Mouse (Mus musculus) kidney, embryonic 14.5 days (tissue): ENCODE data around the gene Prkce. TPM values are rescaled to one million over a fixed set of nuclear protein-coding genes. Genes with fewer than 3 reads are reported as not detected.
A peak's percentile ranks its signal among the peaks of the same experiment; 100 is the strongest.
"Not testable (repeated sequence)": the region's sequence is repeated elsewhere in the genome, so short reads cannot be mapped to it uniquely, and the experiment has no call there.

ENCODE experiments used
- ATAC-seq: fragments of 200-750 bp; cut with Nextera tagmentation; 2 replicates; pipeline ENCODE4 v1.8.0; 2017; ENCODE audit warnings: moderate number of reproducible peaks, mild to moderate bottlenecking, moderate TSS enrichment, moderate library complexity; ENCODE audit not compliant: low FRiP score, low TSS enrichment
- H3K27ac ChIP-seq: fragments of 300-500 bp; sonication (generic); 2 replicates; pipeline ENCODE4 v1.5.1; 2014; ENCODE audit warnings: low read depth, mild to moderate bottlenecking, low read length, moderate library complexity, mixed read lengths
- H3K27me3 ChIP-seq: fragments of 300-500 bp; sonication (generic); 2 replicates; pipeline ENCODE4 v1.6.1; 2014; ENCODE audit warnings: mild to moderate bottlenecking, low read length; ENCODE audit not compliant: control insufficient read depth, insufficient read depth
- H3K36me3 ChIP-seq: fragments of 300-500 bp; sonication (generic); 2 replicates; pipeline ENCODE4 v1.6.1; 2014; ENCODE audit warnings: low read length, mixed read lengths; ENCODE audit not compliant: control insufficient read depth, insufficient read depth
- H3K4me1 ChIP-seq: fragments of 300-500 bp; sonication (generic); 2 replicates; pipeline ENCODE4 v1.6.1; 2014; ENCODE audit warnings: low read length, mixed read lengths; ENCODE audit not compliant: control insufficient read depth, insufficient read depth
- H3K4me2 ChIP-seq: fragments of 300-500 bp; sonication (generic); replicated peaks from 2 replicates; pipeline ENCODE4 v1.6.1; 2014; ENCODE audit warnings: low read depth, mild to moderate bottlenecking, low read length
- H3K4me3 ChIP-seq: fragments of 300-500 bp; sonication (generic); 2 replicates; pipeline ENCODE4 v1.5.1; 2014; ENCODE audit warnings: mild to moderate bottlenecking, low read length
- H3K9ac ChIP-seq: fragments of 300-500 bp; sonication (generic); 2 replicates; pipeline ENCODE4 v1.6.1; 2014; ENCODE audit warnings: low read depth, mild to moderate bottlenecking, low read length, moderate library complexity
- H3K9me3 ChIP-seq: fragments of 300-500 bp; sonication (generic); 2 replicates; pipeline ENCODE4 v1.6.1; 2016; ENCODE audit warnings: low read length; ENCODE audit not compliant: control insufficient read depth
- WGBS: fragments of 180-500 bp; shearing (Covaris S2); extraction: QIAGEN DNeasy Blood & Tissue Kit; methylation state at CpG from one replicate; pipeline ENCODE4 v1.1.7; 2014; 5-methylcytosine and 5-hydroxymethylcytosine counted together
- polyA plus RNA-seq: library from polyadenylated mRNA; unstranded; fragments of >200 nt; fragmentation: Nextera tagmentation; extraction: Ambion mirVana; gene quantifications from 2 replicates; pipeline ENCODE4 v1.2.1, GENCODE M21; 2014

Prkce gene
- polyA plus RNA-seq, 1 experiment from 2014 or later: 8.8 TPM

DNA sequence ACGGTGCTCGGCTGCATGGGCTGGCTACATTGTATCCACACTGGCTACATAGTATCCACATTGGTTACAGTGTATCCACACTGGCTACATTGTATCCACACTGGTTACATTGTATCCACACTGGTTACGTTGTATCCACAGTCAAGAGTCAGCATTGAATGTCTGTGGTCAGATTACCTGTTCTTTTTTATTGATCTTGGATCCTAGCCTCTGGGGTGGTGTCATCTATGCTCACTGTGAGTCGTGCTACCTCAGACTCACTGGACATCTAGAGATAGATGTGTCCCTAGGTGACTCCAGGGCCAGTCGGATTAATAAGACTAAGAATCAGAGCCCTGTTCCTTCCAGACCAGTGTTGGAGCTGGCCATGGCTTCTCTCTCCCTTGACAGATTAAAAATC lies 302.6 kb downstream of the Prkce start:
- Histone ChIP-seq H3K4me1 (peaks cover 23% of the 10 kb centered on the region), H3K4me3 (no peak overlapping the region), H3K9ac (no peak overlapping the region), H3K4me2 (no peak overlapping the region), H3K36me3 (no peaks in the 10 kb centered on the region), H3K27me3 (no peaks in the 10 kb centered on the region), H3K9me3 (no peaks in the 10 kb centered on the region), H3K27ac (no peak overlapping the region)
- 82% methylated on average over 5 of the region's 5 CpGs for WGBS
- no peak for ATAC-seq

DNA sequence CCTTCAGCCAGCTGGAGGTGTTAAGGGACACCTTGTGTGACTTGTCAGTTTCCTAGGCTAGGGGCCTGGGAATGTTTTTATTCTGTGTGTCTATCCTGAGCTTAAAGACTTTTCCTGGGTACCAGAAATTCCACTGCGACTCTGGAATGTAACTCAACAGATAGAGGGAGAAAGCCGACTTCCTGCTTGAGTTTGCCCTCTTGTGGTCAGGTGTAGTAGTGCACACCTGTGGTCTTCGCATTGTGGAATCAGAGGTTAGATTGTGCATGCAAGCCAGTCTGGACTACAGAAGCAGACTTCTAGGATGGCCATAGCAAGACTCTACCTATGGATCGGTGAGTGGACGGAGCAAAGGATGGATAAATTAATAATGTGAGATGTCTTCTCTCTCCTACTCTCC lies 304.1 kb downstream of the Prkce start:
- no peak overlapping the region for H3K27ac ChIP-seq
- H3K9ac ChIP-seq: no peak overlapping the region
- H3K36me3 ChIP-seq: no peaks in the 10 kb centered on the region
- H3K9me3 ChIP-seq: no peaks in the 10 kb centered on the region
- no peak overlapping the region for H3K4me3 ChIP-seq
- no peak for ATAC-seq
- WGBS: 48% methylated on average over 5 of the region's 5 CpGs
- H3K4me2 ChIP-seq: no peak overlapping the region
- H3K27me3 ChIP-seq: no peaks in the 10 kb centered on the region
- peaks cover 21% of the 10 kb centered on the region for H3K4me1 ChIP-seq

DNA sequence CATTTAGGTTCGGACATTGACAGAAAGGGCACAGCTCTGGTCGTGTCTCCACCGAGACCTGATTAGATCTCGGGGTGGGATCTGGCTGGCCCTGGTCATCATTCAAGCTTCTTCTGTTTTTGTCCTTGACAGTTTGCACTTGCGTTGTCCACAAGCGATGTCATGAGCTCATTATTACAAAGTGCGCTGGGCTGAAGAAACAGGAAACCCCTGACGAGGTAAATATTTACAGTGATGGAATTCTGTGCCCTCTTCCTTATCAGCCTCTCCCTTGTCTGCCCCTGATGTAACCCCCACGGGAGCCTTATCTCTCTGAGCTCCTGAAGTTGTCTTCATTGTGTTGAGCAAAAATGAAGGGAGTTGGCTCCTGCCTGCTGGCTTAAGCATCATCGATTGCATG lies 309.1 kb downstream of the Prkce start:
- Histone ChIP-seq H3K4me1 (no peaks in the 10 kb centered on the region), H3K4me3 (no peak overlapping the region), H3K27me3 (no peaks in the 10 kb centered on the region), H3K27ac (no peak overlapping the region), H3K4me2 (no peak overlapping the region), H3K9me3 (no peaks in the 10 kb centered on the region), H3K36me3 (no peaks in the 10 kb centered on the region), H3K9ac (no peak overlapping the region)
- no peak for ATAC-seq
- WGBS: 74% methylated on average over 10 of the region's 10 CpGs

DNA sequence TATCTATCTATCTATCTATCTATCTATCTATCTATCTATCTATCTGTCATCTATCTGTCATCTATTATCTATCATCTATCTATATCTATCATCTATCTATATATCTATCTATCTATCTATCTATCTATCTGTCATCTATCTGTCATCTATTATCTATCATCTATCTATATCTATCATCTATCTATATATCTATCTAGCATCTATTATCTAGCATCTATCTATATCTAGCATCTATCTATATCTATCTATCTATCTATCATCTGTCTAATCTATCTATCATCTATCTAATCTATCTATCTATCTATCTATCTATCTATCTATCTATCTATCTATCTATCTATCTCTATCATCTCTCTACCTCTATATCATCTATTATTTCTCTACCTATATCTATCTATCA lies 309.8 kb downstream of the Prkce start:
- not testable (repeated sequence) for H3K9me3 ChIP-seq, H3K9ac ChIP-seq, H3K36me3 ChIP-seq, H3K4me3 ChIP-seq, H3K4me1 ChIP-seq, H3K27me3 ChIP-seq, ATAC-seq, H3K27ac ChIP-seq, H3K4me2 ChIP-seq

DNA sequence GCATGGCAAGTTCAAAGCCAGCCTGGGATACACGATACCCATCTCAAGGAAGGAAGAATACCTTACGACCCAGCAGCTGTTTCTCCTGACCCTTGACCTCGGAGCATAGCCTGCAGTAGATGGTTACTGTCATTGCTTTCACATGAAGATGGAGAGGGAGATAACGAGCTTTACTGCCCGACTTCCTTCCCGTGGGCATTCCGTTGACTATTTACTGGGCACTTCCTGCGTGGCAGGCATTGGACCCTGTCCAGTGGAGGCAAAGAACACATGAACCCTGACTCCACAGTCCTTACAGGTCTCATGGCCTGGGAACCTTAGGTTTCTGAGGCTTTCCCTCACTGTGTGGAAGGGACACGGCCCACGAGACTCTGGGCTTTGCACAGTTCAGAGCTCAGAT lies 311.8 kb downstream of the Prkce start:
- Histone ChIP-seq H3K9ac (no peak overlapping the region), H3K9me3 (no peaks in the 10 kb centered on the region), H3K27me3 (no peaks in the 10 kb centered on the region), H3K4me2 (no peak overlapping the region), H3K36me3 (no peaks in the 10 kb centered on the region), H3K27ac (no peak overlapping the region), H3K4me3 (no peak overlapping the region), H3K4me1 (no peaks in the 10 kb centered on the region)
- WGBS: 66% methylated on average over 10 of the region's 10 CpGs
- no peak for ATAC-seq

DNA sequence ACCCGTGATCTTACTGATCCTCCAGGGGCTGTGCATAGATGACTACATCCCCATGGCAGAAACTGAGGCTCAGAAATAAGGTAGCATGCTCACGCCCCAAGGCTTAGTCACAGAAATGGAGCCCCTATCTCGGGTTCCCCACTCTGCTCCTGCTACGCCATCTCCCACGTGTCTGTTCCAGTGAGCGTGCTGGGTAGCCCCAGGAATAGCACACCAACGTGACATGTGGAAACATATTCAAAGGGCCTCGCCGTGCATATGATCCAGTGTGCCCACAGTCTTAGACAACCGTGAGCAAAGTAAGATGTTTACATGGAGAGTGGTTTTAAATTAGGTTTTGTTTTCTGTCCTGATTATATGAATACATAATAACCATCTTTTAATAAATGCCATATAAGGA lies 315.1 kb downstream of the Prkce start:
- H3K9ac ChIP-seq: no peak overlapping the region
- 86% methylated on average over 10 of the region's 10 CpGs for WGBS
- H3K27ac ChIP-seq: no peak overlapping the region
- H3K9me3 ChIP-seq: no peaks in the 10 kb centered on the region
- ATAC-seq: no peak
- no peak overlapping the region for H3K4me3 ChIP-seq
- no peaks in the 10 kb centered on the region for H3K36me3 ChIP-seq
- H3K27me3 ChIP-seq: no peaks in the 10 kb centered on the region
- no peak overlapping the region for H3K4me2 ChIP-seq
- no peaks in the 10 kb centered on the region for H3K4me1 ChIP-seq

DNA sequence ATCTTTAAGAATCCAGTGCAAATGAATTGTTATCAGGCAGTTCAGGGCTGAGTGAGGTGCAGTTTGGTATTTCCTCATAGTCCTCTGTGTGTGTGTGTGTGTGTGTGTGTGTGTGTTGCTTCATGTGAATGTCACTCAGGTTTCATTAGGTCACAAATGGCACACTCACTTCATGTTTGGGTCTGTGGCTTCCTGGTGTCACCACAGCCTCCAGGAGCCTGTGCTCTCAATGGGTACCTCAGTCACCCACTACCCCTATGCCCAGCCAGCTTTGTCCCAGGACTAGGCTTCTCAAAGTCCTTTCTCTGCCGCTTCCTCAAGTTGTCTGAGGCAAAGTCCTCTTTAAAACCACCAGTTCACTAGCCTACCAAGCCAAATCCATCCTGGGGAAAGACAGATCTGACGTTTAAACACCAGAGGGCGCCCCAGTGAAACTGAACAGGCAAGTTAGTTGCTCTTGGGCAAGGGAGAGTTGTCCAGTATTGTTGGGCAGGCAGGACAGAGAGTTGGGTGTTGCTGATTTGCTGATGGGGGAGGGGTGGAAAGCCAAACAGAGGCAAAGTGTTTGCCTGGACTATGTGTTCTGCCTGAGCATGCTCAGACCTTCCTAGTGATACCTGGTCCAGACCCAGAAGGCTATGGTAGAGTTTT lies 316.6 kb downstream of the Prkce start:
- 13% methylated on average over 3 of the region's 3 CpGs for WGBS

DNA sequence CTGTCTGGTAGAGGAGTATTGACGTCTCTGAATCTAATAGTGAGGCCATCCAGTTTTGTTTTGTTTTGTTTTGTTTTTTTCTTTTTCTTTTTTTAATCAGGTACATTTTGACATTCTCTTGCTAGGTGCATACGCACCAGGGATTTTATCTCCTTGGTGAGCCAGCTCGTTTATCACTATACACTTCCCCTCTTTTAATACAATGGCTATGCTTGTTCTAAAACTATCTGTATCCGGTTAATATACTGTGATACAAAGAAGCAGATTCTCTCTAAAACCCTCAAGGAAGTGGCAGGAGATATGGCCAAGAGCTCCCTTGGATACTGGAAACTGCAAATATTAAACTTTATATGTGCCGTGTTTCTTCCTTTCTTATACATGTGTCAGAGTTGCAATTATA lies 319.1 kb downstream of the Prkce start:
- H3K4me3 ChIP-seq: no peak overlapping the region
- 87% methylated on average over 5 of the region's 5 CpGs for WGBS
- ATAC-seq: no peak
- H3K4me2 ChIP-seq: no peak overlapping the region
- H3K27me3 ChIP-seq: no peaks in the 10 kb centered on the region
- H3K9ac ChIP-seq: no peak overlapping the region
- H3K4me1 ChIP-seq: no peaks in the 10 kb centered on the region
- H3K36me3 ChIP-seq: no peaks in the 10 kb centered on the region
- H3K27ac ChIP-seq: no peak overlapping the region
- no peaks in the 10 kb centered on the region for H3K9me3 ChIP-seq

More for the DNA sequence above, 316.6 kb downstream of the Prkce start:
- H3K4me2 ChIP-seq: no peak overlapping the region
- H3K4me1 ChIP-seq: no peaks in the 10 kb centered on the region
- no peak overlapping the region for H3K9ac ChIP-seq
- no peaks in the 10 kb centered on the region for H3K9me3 ChIP-seq
- H3K27me3 ChIP-seq: no peaks in the 10 kb centered on the region
- H3K4me3 ChIP-seq: no peak overlapping the region
- no peak overlapping the region for H3K27ac ChIP-seq
- peak; percentile 61 for ATAC-seq
- H3K36me3 ChIP-seq: no peaks in the 10 kb centered on the region

DNA sequence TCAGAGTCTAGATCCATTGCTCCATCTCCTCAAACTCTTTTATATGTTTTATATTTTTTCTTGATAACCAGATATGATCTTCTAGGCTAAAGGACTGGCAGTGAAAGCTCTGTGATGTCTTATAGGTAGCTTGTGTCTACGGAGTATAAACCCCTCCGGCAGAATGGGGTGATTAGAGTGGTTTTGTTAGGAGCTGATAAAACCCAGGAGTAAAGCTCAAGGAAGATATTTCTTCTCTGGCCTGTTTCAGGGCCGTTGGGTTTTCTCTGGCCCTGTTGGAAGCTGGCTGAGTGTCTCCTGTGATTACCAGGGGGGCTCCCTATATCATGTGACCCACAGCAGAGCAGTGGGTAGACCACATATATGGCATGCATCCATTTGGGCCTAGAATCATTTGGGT lies 319.9 kb downstream of the Prkce start:
- WGBS: 90% methylated on average over 3 of the region's 3 CpGs
- Histone ChIP-seq H3K4me1 (no peaks in the 10 kb centered on the region), H3K27ac (no peak overlapping the region), H3K9ac (no peak overlapping the region), H3K27me3 (no peaks in the 10 kb centered on the region), H3K36me3 (no peaks in the 10 kb centered on the region), H3K9me3 (no peaks in the 10 kb centered on the region), H3K4me3 (no peak overlapping the region), H3K4me2 (no peak overlapping the region)
- no peak for ATAC-seq
